Mouse (Mus musculus) kidney, postnatal 0 days (tissue): ENCODE measurements around the gene Slc27a5. TPM values are rescaled to one million over a fixed set of nuclear protein-coding genes. Genes with fewer than 3 reads are reported as not detected.

Experiments used
- ATAC-seq: fragments of 200-750 bp; cut with Nextera tagmentation; replicated peaks from 2 replicates; pipeline ENCODE4 v1.8.0; 2017; ENCODE audit warnings: low read depth, moderate number of reproducible peaks, moderate TSS enrichment, moderate library complexity; ENCODE audit not compliant: low FRiP score
- DNase-seq: peaks from one replicate; pipeline ENCODE4 v3.0.0-alpha.2; 2016; ENCODE audit warnings: low spot score
- H3K27ac ChIP-seq: fragments of 300-500 bp; sonication (generic); 2 replicates; pipeline ENCODE4 v1.5.1; 2014; ENCODE audit warnings: mild to moderate bottlenecking
- H3K27me3 ChIP-seq: fragments of 300-500 bp; sonication (generic); 2 replicates; pipeline ENCODE4 v1.6.1; 2014; ENCODE audit warnings: low read length, mixed read lengths; ENCODE audit not compliant: insufficient read depth
- H3K36me3 ChIP-seq: fragments of 300-500 bp; sonication (generic); 2 replicates; pipeline ENCODE4 v1.6.1; 2014; ENCODE audit warnings: low read length, mixed read lengths; ENCODE audit not compliant: insufficient read depth
- H3K4me1 ChIP-seq: fragments of 300-500 bp; sonication (generic); replicated peaks from 2 replicates; pipeline ENCODE4 v1.6.1; 2014; ENCODE audit warnings: antibody characterized with exemption, low read length, mixed read lengths; ENCODE audit not compliant: insufficient read depth
- H3K4me2 ChIP-seq: fragments of 300-500 bp; sonication (generic); 2 replicates; pipeline ENCODE4 v1.6.1; 2014; ENCODE audit warnings: mild to moderate bottlenecking, low read length, moderate library complexity, mixed read lengths
- H3K4me3 ChIP-seq: fragments of 300-500 bp; sonication (generic); replicated peaks from 2 replicates; pipeline ENCODE4 v1.5.1; 2014; ENCODE audit warnings: low read depth, low read length
- H3K9ac ChIP-seq: fragments of 300-500 bp; sonication (generic); 2 replicates; pipeline ENCODE4 v1.6.1; 2014; ENCODE audit warnings: low read depth, low read length
- H3K9me3 ChIP-seq: fragments of 300-500 bp; sonication (generic); replicated peaks from 2 replicates; pipeline ENCODE4 v1.6.1; 2016; ENCODE audit warnings: low read length, inconsistent platforms, mixed read lengths
- CTCF ChIP-seq: IDR thresholded peaks from 2 replicates; pipeline ENCODE4 v1.5.1; 2016; ENCODE audit warnings: antibody characterized with exemption, low read depth, mild to moderate bottlenecking, moderate library complexity
- WGBS: fragments of 180-500 bp; shearing (Covaris S2); extraction: QIAGEN DNeasy Blood & Tissue Kit; methylation state at CpG from one replicate; pipeline ENCODE4 v1.1.7; 2014; 5-methylcytosine and 5-hydroxymethylcytosine counted together
- polyA plus RNA-seq: library from polyadenylated mRNA; unstranded; fragments of >200 nt; fragmentation: Nextera tagmentation; extraction: Ambion mirVana; gene quantifications from 2 replicates; pipeline ENCODE4 v1.2.1, GENCODE M21; 2015

Gene Slc27a5
- polyA plus RNA-seq, 1 experiment from 2014 or later: 0.07 TPM

DNA sequence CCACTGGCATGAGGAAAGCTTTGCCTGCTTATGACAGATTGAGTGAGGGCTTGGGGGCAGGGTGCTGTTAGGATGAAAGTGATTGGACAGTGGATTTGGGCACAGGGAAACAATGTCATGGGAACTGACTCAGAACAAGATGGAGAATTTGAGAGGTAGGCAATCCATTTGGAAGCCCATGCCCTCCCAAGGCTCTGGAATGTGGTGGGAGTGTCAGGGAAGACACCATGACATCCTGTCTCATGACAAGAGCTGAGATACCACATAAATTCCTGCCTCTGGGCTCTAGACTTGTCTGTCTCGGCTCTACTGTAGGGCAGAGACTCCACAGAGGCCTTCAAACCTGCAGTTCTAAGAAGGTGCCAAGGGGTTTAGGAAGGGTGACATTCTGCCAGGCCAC lies 43.3 kb upstream of the Slc27a5 start:
- no peak overlapping the region for H3K9ac ChIP-seq
- TF ChIP-seq CTCF: no peak
- no peak overlapping the region for H3K27ac ChIP-seq
- peaks cover 19% of the 10 kb centered on the region for H3K4me1 ChIP-seq
- no peak overlapping the region for H3K4me3 ChIP-seq
- no peaks in the 10 kb centered on the region for H3K9me3 ChIP-seq
- ATAC-seq (no peak), DNase-seq (no peak)
- H3K4me2 ChIP-seq: no peak overlapping the region
- H3K27me3 ChIP-seq: peaks cover 9% of the 10 kb centered on the region
- WGBS: 71% methylated on average over 1 of the region's 1 CpGs
- H3K36me3 ChIP-seq: no peaks in the 10 kb centered on the region

DNA sequence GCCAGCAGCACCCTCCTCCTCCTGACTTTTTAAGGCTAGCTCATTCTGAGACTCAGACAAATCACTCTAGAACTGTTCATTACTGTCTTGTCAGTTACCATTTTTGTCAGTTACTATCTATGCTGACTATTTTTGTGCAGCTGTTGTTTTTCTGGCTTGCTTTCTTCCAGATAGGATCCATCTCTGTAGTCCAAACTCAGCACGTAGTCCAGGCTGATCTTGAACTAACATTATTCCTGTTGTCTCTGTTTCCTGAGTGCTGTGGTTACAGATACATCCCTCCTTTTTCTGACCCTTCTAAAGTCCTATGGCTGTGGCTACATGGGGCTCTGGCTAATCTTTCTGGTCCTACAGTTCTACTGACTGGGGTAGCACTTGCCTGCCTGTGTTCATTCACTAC lies 41.2 kb upstream of the Slc27a5 start:
- Histone ChIP-seq H3K4me2 (peak overlapping the region; percentile 80), H3K4me3 (peak overlapping the region; percentile 81; the same call in 1 of the 2 replicates)
- no peak for ATAC-seq

DNA sequence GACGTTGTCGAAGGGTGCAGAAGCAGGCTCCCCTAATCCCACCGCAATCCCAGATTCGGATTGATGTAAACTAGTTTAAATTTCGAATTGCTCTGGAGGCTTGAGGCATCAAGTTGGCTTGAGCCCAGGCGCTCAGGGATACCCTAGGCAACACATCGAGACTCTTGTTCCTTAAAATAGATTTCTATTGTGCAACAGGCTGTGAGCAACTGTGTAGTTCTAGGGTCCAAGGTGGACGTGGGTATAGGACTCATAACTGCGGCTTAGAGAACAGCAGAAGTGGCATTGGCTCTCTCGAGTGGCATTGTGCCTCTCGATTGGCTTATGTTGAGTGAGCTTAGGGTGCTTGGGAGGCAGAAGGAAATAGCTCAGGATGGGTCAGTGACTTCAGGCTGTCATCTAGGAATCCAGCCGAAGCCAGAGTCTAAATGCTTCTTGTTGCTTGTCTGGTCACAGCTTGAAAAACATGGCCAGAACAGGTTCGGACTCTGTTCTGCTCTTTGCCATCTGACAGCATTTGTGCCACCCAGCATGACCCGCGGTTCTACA lies 40.7 kb upstream of the Slc27a5 start:
- Histone ChIP-seq H3K4me1 (peaks cover 21% of the 10 kb centered on the region), H3K4me2 (peak overlapping the region; percentile 80), H3K4me3 (peak overlapping the region; percentile 81), H3K27ac (peak overlapping the region; percentile 100), H3K36me3 (peaks cover 11% of the 10 kb centered on the region; the same call in 1 of the 2 replicates), H3K9ac (peak overlapping the region; percentile 98), H3K27me3 (peaks cover 9% of the 10 kb centered on the region), H3K9me3 (no peaks in the 10 kb centered on the region)
- ATAC-seq (no peak), DNase-seq (peak; percentile 55)
- no peak for TF ChIP-seq CTCF
- 9% methylated on average over 15 of the region's 15 CpGs for WGBS

More for the DNA sequence above, 41.2 kb upstream of the Slc27a5 start:
- H3K9ac ChIP-seq: peak overlapping the region; percentile 98; the same call in 1 of the 2 replicates
- no peaks in the 10 kb centered on the region for H3K9me3 ChIP-seq
- peaks cover 9% of the 10 kb centered on the region for H3K27me3 ChIP-seq
- 76% methylated on average over 1 of the region's 1 CpGs for WGBS
- peak overlapping the region; percentile 100 for H3K27ac ChIP-seq
- H3K4me1 ChIP-seq: peaks cover 21% of the 10 kb centered on the region
- no peak for TF ChIP-seq CTCF
- no peak for DNase-seq
- H3K36me3 ChIP-seq: peaks cover 11% of the 10 kb centered on the region; the same call in 1 of the 2 replicates

DNA sequence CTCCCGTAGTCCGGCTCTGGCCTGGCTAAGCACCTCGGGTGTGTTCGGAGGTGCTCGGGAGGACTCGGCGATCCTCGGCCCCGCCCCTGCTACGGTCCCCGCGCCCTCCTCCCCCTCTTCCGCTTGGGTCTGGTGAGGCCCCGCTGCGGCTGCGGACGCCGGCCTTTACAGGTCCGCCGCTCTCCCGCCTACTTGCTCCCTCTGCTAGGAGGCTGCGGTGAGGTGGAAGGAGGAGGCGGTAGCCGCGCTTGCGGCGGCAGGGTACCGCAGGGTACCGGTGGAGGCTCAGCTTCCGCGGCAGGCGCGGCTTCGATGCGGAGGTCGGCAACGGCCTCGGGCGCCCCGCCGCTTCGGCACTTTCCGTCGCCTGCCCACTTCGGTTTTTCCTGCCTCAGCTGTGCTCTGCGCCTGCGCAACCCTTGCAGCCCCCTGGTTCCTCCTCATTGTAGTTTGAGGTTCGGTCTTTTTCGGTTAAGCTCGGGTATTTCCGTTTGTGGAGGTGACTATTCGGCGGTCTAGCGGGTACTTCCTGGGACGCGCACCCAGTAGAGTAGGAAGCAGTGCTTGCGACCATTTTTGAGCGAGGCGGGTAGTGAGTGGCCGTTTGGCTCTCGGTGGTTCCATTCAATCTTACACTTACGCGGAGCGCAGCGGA lies 40.0 kb upstream of the Slc27a5 start, which contains the start of gene Ube2m:
Gene Ube2m, minus strand, starts transcription at position 375 of the 655 bp plus-strand sequence.
- Histone ChIP-seq H3K27ac (peak within 1 kb of the TSS; percentile 100), H3K9ac (peak within 1 kb of the TSS; percentile 98), H3K4me1 (peaks cover 24% of the 10 kb centered on the region), H3K36me3 (peaks cover 11% of the 10 kb centered on the region; the same call in 1 of the 2 replicates), H3K4me2 (peak within 1 kb of the TSS; percentile 80), H3K9me3 (no peaks in the 10 kb centered on the region), H3K4me3 (peak within 1 kb of the TSS; percentile 81), H3K27me3 (peaks cover 6% of the 10 kb centered on the region)
- under 1% methylated on average over 56 of the region's 65 CpGs for WGBS
- DNase-seq (peak; percentile 99), ATAC-seq (peak; percentile 93)
- no peak for TF ChIP-seq CTCF

DNA sequence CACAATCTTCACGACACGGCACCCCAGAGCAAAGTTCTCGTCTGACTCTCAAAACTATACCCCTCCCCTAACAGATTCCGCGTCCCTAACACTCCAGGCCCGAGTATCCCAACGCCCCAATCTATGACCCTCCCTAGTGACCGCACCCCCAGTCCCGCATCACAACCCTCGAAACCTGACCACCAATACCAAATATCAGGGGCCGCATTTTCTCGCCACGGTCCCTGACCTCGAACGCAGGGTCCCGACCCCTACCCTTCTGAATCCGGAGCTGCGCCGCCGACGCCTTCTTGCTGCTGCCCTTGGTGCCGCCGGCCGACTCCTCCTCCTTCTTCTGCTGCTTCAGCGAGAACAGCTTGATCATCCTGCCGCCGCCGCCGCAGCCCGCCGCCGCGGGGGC lies 39.4 kb upstream of the Slc27a5 start:
- Histone ChIP-seq H3K4me1 (peaks cover 24% of the 10 kb centered on the region), H3K27ac (peak overlapping the region; percentile 100), H3K36me3 (peaks cover 13% of the 10 kb centered on the region; the same call in 1 of the 2 replicates), H3K4me2 (peak overlapping the region; percentile 80), H3K9me3 (no peaks in the 10 kb centered on the region), H3K4me3 (peak overlapping the region; percentile 81), H3K9ac (peak overlapping the region; percentile 98), H3K27me3 (no peaks in the 10 kb centered on the region)
- no peak for TF ChIP-seq CTCF
- 0% methylated on average over 30 of the region's 33 CpGs for WGBS
- ATAC-seq: peak; percentile 2; the same call in 1 of the 2 replicates
- peak; percentile 72 for DNase-seq

DNA sequence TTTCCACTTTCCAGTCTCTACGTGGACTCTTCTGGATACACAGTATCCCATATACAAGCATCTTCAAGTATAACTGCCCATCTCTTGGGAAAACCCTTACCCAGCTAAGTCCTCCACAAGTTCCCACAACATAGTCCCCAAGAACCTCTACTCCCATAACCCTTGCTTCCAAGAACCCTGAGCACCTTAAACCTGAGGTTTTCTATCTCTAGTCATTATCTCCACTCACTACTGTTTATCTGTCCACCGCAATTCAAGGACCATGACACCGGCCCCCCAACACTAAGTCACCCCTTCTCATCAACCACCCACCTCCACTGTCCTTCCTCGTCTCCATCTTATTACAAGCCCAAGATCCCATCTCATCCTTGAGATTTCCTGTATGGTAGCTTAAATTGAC lies 38.8 kb upstream of the Slc27a5 start:
- ATAC-seq (no peak), DNase-seq (no peak)
- Histone ChIP-seq H3K9ac (peak overlapping the region; percentile 98), H3K27ac (peak overlapping the region; percentile 100; the same call in 1 of the 2 replicates), H3K4me3 (peak overlapping the region; percentile 81), H3K4me1 (peaks cover 24% of the 10 kb centered on the region), H3K4me2 (peak overlapping the region; percentile 80), H3K36me3 (peaks cover 19% of the 10 kb centered on the region; the same call in 1 of the 2 replicates), H3K27me3 (no peaks in the 10 kb centered on the region), H3K9me3 (no peaks in the 10 kb centered on the region)
- 34% methylated on average over 4 of the region's 4 CpGs for WGBS
- TF ChIP-seq CTCF: no peak
